Mouse (Mus musculus) myocyte (in vitro differentiated cells): ENCODE measurements around the gene Sla2.

Experiments used
- CEBPB ChIP-seq: IDR thresholded peaks from 2 replicates; pipeline ENCODE4 v1.6.1; 2011; ENCODE audit warnings: mild to moderate bottlenecking, moderate library complexity; ENCODE audit not compliant: poor library complexity, insufficient read depth, severe bottlenecking
- E2F4 ChIP-seq: IDR thresholded peaks from one replicate; pipeline ENCODE4 v1.6.1; 2011; ENCODE audit warnings: mild to moderate bottlenecking, control low read depth, moderate library complexity; ENCODE audit not compliant: insufficient read depth
- MAX ChIP-seq: IDR thresholded peaks from one replicate; pipeline ENCODE4 v1.6.1; 2011; ENCODE audit warnings: low read depth, mild to moderate bottlenecking, control low read depth
- MYOG ChIP-seq, 3 experiments: IDR thresholded peaks; one replicate each; pipeline ENCODE4 v1.6.1; 2011; ENCODE audit warnings: control low read depth in 2 of 3, low read depth in 2 of 3, mild to moderate bottlenecking in 2 of 3; ENCODE audit not compliant: insufficient read length in 2 of 3, control insufficient read depth in 1 of 3, insufficient read depth in 1 of 3
- POLR2A ChIP-seq: IDR thresholded peaks from one replicate; pipeline ENCODE4 v1.6.1; 2011; ENCODE audit warnings: low read depth, mild to moderate bottlenecking, control low read depth, moderate library complexity; ENCODE audit not compliant: insufficient read length
- POLR2AphosphoS2 ChIP-seq: IDR thresholded peaks from one replicate; pipeline ENCODE4 v1.6.1; 2011; ENCODE audit warnings: low read depth, control low read depth; ENCODE audit not compliant: insufficient read length
- USF1 ChIP-seq: IDR thresholded peaks from one replicate; pipeline ENCODE4 v1.6.1; 2011; ENCODE audit warnings: low read depth, mild to moderate bottlenecking, control low read depth, moderate library complexity

GRCm38 (mm10) chr2:156857835-156858234 is 29.2 kb downstream of the Sla2 start, which contains the start of gene 4930518I15Rik:
- TF ChIP-seq POLR2A (no peak), CEBPB (no peak), MYOG (IDR thresholded peaks at IDR 0.05; ENCODE audit: control insufficient read depth in 1 of 3, insufficient read depth in 1 of 3, insufficient read length in 2 of 3, low read depth in 2 of 3) (no peak), E2F4 (no peak), MAX (no peak), USF1 (no peak), POLR2AphosphoS2 (no peak)
